Mouse (Mus musculus): ENCODE results near the gene Gm37419. TPM values are rescaled to one million over a fixed set of nuclear protein-coding genes. Genes with fewer than 3 reads are reported as not detected.

The Gm37419 gene
- polyA plus RNA-seq, 2 experiments, result not detected

GRCm38 (mm10) chr16:23985467-23985861, 2.8 kb upstream of the Gm37419 start:
- H3K27ac ChIP-seq, result no peak overlapping the region
- ATAC-seq (ENCODE audit: insufficient read depth) (no peak), DNase-seq (ENCODE audit: low read depth in 3 of 3, low spot score in 3 of 3) (no peak)
- H3K9ac ChIP-seq (replicated peaks), result no peak overlapping the region
- under 1% methylated on average over 6 of the region's 6 CpGs for WGBS (ENCODE audit: insufficient replicate concordance)
- peak; percentile 36; the same call in 1 of the 2 replicates for TF ChIP-seq CTCF (IDR thresholded peaks at IDR 0.05; ENCODE audit: low read depth)
- TF ChIP-seq EP300 (IDR thresholded peaks at IDR 0.05; ENCODE audit: low read depth), result no peak
- peaks cover 0 to 6% of the 10 kb centered on the region in 2 experiments; a peak in 2 of 4 replicates for H3K4me1 ChIP-seq (replicated peaks; ENCODE audit: control insufficient read depth in 2 of 2, insufficient read depth in 2 of 2, low read length in 1 of 2)
- no peak overlapping the region for H3K4me3 ChIP-seq (ENCODE audit: insufficient read depth in 1 of 2, low read depth in 2 of 2, low read length in 2 of 2)
- no peaks in the 10 kb centered on the region for H3K9me3 ChIP-seq (ENCODE audit: control insufficient read depth, low read length)
- peaks cover 96% of the 10 kb centered on the region for H3K27me3 ChIP-seq (ENCODE audit: control insufficient read depth, insufficient read depth, low read length)
- H3K36me3 ChIP-seq (replicated peaks; ENCODE audit: control insufficient read depth, insufficient read depth, low read depth), result no peaks in the 10 kb centered on the region
- H3K4me2 ChIP-seq (ENCODE audit: low read depth), result peak overlapping the region; percentile 50; the same call in 1 of the 2 replicates

DNA sequence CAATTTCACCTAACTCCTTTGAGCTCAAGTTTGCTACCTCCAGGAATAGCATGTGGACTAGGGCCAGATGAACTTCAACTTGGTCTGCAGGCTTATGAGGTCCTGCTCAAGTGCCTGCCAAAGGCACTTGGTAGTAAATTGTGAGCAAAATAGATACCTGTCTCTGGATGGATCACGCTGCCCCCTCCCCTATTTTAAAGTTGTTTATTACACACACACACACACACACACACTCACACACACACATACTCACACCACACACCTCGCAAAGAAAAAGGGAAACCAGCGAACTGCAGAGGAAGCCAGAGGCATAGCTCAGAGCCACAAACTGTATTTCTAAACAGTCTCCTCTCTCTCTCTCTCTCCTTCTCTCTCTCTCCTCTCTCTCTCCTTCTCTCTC, 2.1 kb upstream of the Gm37419 start:
- Histone ChIP-seq H3K27ac (no peak overlapping the region), H3K9ac (replicated peaks) (no peak overlapping the region)
- WGBS (ENCODE audit: insufficient replicate concordance), result 6% methylated on average over 3 of the region's 3 CpGs

GRCm38 (mm10) chr16:23986871-23987270, 1.4 kb upstream of the Gm37419 start:
- peak overlapping the region; percentile 57 for H3K9ac ChIP-seq (replicated peaks)
- DNase-seq (ENCODE audit: low read depth in 3 of 3, low spot score in 3 of 3) (no peak), ATAC-seq (ENCODE audit: insufficient read depth) (no peak)
- H3K4me2 ChIP-seq (ENCODE audit: low read depth), result peak overlapping the region; percentile 71
- peaks cover 0 to 9% of the 10 kb centered on the region in 2 experiments; a peak in 2 of 4 replicates for H3K4me1 ChIP-seq (replicated peaks; ENCODE audit: control insufficient read depth in 2 of 2, insufficient read depth in 2 of 2, low read length in 1 of 2)
- H3K27ac ChIP-seq, result no peak overlapping the region
- no peaks in the 10 kb centered on the region for H3K9me3 ChIP-seq (ENCODE audit: control insufficient read depth, low read length)
- H3K4me3 ChIP-seq (ENCODE audit: insufficient read depth in 1 of 2, low read depth in 2 of 2, low read length in 2 of 2), result peak overlapping the region; percentile 61 to 70
- no peaks in the 10 kb centered on the region for H3K36me3 ChIP-seq (replicated peaks; ENCODE audit: control insufficient read depth, insufficient read depth, low read depth)
- under 1% methylated on average over 17 of the region's 17 CpGs for WGBS (ENCODE audit: insufficient replicate concordance)
- H3K27me3 ChIP-seq (ENCODE audit: control insufficient read depth, insufficient read depth, low read length), result peaks cover 94% of the 10 kb centered on the region
- TF ChIP-seq EP300 (IDR thresholded peaks at IDR 0.05; ENCODE audit: low read depth) (no peak), CTCF (IDR thresholded peaks at IDR 0.05; ENCODE audit: low read depth) (no peak)

More for the DNA sequence above, 2.1 kb upstream of the Gm37419 start:
- Histone ChIP-seq H3K4me3 (ENCODE audit: insufficient read depth in 1 of 2, low read depth in 2 of 2, low read length in 2 of 2) (peak overlapping the region in 1 of 2 experiments; percentile 61; a peak in 1 of 4 replicates), H3K4me2 (ENCODE audit: low read depth) (peak overlapping the region; percentile 71), H3K4me1 (replicated peaks; ENCODE audit: control insufficient read depth in 2 of 2, insufficient read depth in 2 of 2, low read length in 1 of 2) (peaks cover 0 to 6% of the 10 kb centered on the region in 2 experiments; a peak in 2 of 4 replicates), H3K36me3 (replicated peaks; ENCODE audit: control insufficient read depth, insufficient read depth, low read depth) (no peaks in the 10 kb centered on the region), H3K27me3 (ENCODE audit: control insufficient read depth, insufficient read depth, low read length) (peaks cover 96% of the 10 kb centered on the region), H3K9me3 (ENCODE audit: control insufficient read depth, low read length) (no peaks in the 10 kb centered on the region)
- no peak for TF ChIP-seq EP300 (IDR thresholded peaks at IDR 0.05; ENCODE audit: low read depth)
- no peak for TF ChIP-seq CTCF (IDR thresholded peaks at IDR 0.05; ENCODE audit: low read depth)
- DNase-seq (ENCODE audit: low read depth in 3 of 3, low spot score in 3 of 3), result no peak
- no peak for ATAC-seq (ENCODE audit: insufficient read depth)

GRCm38 (mm10) chr16:23987341-23988156, 733 bp upstream of the Gm37419 start:
- H3K27me3 ChIP-seq (ENCODE audit: control insufficient read depth, insufficient read depth, low read length), result peaks cover 91% of the 10 kb centered on the region
- under 1% methylated on average over 63 of the region's 64 CpGs for WGBS (ENCODE audit: insufficient replicate concordance)

GRCm38 (mm10) chr16:23988157-23988465, 171 bp upstream of the Gm37419 start:
- Histone ChIP-seq H3K9me3 (ENCODE audit: control insufficient read depth, low read length) (no peaks in the 10 kb centered on the region), H3K4me1 (replicated peaks; ENCODE audit: control insufficient read depth in 2 of 2, insufficient read depth in 2 of 2, low read length in 1 of 2) (peaks cover 0 to 10% of the 10 kb centered on the region in 2 experiments; a peak in 2 of 4 replicates), H3K4me3 (ENCODE audit: insufficient read depth in 1 of 2, low read depth in 2 of 2, low read length in 2 of 2) (peak overlapping the region; percentile 61 to 70), H3K36me3 (replicated peaks; ENCODE audit: control insufficient read depth, insufficient read depth, low read depth) (no peaks in the 10 kb centered on the region), H3K27me3 (ENCODE audit: control insufficient read depth, insufficient read depth, low read length) (peaks cover 85% of the 10 kb centered on the region), H3K27ac (peak overlapping the region; percentile 53), H3K9ac (replicated peaks) (peak overlapping the region; percentile 57), H3K4me2 (ENCODE audit: low read depth) (peak overlapping the region; percentile 71)
- no peak for TF ChIP-seq EP300 (IDR thresholded peaks at IDR 0.05; ENCODE audit: low read depth)
- no peak for TF ChIP-seq CTCF (IDR thresholded peaks at IDR 0.05; ENCODE audit: low read depth)
- DNase-seq (ENCODE audit: low read depth in 3 of 3, low spot score in 3 of 3), result no peak
- ATAC-seq (ENCODE audit: insufficient read depth), result no peak
- 0% methylated on average over 13 of the region's 13 CpGs for WGBS (ENCODE audit: insufficient replicate concordance)

More at GRCm38 (mm10) chr16:23987341-23988156, 733 bp upstream of the Gm37419 start:
- DNase-seq (ENCODE audit: low read depth in 3 of 3, low spot score in 3 of 3) (no peak), ATAC-seq (ENCODE audit: insufficient read depth) (no peak)
- peak overlapping the region; percentile 53 for H3K27ac ChIP-seq
- no peaks in the 10 kb centered on the region for H3K9me3 ChIP-seq (ENCODE audit: control insufficient read depth, low read length)
- H3K4me3 ChIP-seq (ENCODE audit: insufficient read depth in 1 of 2, low read depth in 2 of 2, low read length in 2 of 2), result peak overlapping the region; percentile 61 to 70
- H3K4me2 ChIP-seq (ENCODE audit: low read depth), result peak overlapping the region; percentile 71
- peak overlapping the region; percentile 57 for H3K9ac ChIP-seq (replicated peaks)
- TF ChIP-seq EP300 (IDR thresholded peaks at IDR 0.05; ENCODE audit: low read depth) (no peak), CTCF (IDR thresholded peaks at IDR 0.05; ENCODE audit: low read depth) (no peak)
- peaks cover 0 to 10% of the 10 kb centered on the region in 2 experiments; a peak in 2 of 4 replicates for H3K4me1 ChIP-seq (replicated peaks; ENCODE audit: control insufficient read depth in 2 of 2, insufficient read depth in 2 of 2, low read length in 1 of 2)
- no peaks in the 10 kb centered on the region for H3K36me3 ChIP-seq (replicated peaks; ENCODE audit: control insufficient read depth, insufficient read depth, low read depth)

Measured in liver, embryonic 14.5 days (tissue).